Mouse (Mus musculus) kidney, postnatal 10 days (tissue): ENCODE results near the gene Pes1.

Experiments
- DNase-seq: peaks from one replicate; pipeline ENCODE4 v3.0.0; 2021; ENCODE audit warnings: mixed read lengths

Gene Pes1

DNA sequence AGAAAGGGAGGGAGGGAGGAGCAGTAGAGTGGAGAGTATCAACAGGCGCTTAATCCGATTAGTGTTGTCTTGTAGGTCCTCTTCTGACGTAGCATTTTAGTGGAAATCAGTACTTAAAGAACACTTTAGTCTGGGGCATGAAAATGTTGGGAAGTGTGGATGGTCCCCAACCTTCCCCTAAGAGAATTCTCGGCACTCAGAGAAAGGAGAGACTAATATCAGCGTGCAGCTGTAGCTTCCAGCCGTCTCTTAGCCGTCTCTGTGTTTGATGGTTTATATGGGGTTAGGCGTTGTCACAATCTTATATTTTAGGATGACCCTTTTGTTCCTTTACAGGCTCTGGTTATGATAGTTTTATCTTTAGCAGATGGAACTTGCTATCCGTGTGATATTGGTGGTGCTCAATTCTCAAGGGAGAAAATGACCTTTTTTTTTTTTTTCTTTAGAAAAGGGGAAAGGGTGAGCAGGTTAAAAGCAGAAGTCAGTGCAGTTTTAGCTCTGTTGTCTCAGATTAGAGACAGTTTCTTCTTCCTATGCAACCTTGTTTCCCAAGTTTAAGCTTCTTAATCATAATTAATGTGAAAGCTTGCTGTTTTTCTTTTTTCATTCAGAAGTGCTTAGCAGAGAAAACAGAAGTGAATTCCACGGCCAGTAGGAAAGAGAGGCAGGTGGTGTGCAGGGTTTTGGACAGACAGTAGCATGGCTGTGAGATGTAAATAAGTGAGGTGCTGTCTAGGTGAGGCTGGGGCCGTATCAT is 819 bp downstream of the Pes1 start:
- DNase-seq = no peak

DNA sequence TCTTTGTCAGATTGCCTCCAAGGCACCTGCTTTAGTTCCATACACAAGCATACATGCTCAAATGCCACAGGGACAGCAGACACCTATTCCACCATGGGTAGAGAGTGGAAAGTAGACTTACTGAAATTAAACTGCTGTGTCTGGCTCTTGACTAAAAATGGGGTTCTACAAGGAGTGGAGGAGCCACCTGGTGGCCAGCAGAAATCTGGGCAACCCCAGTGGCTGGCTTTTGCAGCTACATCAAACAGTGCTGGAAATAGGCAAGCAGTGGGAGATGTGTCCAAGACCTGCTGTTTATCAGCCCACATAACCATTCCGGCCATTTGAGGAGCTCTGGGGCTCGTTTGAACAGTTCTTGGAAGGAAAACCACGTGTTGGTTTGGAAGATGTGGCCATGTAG is 6.1 kb downstream of the Pes1 start:
- DNase-seq = peak; percentile 54

DNA sequence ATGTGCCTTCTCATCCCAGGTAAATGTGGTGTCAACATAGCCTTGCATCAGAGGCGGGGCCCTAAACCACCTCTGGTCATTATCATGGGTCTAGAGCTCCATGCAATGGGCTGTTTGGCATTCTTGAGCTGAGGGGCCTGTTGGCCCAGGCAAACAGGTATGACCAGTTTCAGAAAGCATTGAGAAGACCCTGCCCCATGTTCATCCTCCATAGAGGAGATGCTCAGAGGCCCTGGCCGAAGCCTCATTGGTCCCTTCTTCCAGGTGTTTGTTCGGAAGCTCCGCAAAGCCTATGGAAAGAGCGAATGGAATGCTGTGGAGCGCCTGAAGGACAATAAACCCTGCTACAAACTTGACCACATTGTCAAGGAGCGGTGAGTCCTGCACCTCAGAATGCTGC is 6.6 kb downstream of the Pes1 start:
- peak; percentile 4 for DNase-seq

DNA sequence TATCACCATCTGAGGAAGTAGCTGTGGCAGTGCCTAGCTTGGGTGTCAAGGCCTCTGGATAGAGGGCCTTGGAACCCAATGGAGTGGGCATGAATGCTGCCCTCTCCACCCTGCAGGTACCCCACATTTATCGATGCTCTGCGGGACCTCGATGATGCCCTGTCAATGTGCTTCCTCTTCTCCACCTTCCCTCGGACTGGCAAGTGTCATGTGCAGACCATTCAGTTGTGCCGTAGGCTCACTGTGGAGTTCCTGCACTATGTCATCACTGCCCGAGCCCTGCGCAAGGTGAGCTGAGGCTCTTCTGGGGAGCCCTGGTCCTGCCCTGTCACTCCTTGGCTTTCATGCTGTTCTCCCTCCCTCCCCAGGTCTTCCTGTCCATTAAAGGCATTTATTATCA is 9.3 kb downstream of the Pes1 start:
- no peak for DNase-seq

DNA sequence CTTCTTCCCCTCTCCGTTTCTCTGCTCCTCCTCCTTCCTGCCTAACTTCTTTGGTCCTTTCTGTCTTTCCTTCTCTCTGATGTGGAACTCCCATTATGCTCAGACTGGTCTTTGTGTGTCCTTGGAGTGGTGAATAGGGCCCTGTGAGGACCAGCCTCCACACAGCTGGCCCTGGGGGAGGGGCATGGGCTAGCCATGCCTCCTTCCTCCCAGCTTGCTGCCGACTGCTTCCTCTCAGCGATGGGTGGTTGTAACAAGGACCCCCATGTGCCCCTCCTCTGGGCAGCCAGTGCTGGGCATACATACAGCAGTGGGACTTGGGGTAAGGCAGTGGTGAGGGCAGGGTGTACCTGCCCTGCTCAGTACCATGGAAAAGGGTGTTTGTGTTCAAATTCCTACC is 10.5 kb downstream of the Pes1 start:
- DNase-seq = no peak

DNA sequence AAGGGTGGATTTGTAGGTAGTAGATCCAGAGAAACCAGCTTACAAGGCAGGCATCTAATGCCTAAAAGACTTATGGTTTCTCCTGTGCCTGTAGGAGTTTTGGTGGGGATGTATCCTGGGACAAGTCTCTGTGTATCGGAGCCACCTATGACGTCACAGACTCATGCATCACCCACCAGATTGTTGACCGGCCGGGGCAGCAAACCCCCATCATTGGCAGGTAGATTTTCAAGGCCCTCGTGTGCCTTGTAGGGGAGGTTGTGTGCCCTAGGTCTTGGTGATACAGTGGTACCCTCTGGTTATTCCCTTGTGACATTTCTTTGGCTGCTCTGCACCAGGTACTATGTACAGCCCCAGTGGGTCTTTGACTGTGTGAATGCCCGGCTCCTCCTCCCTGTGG is 12.9 kb downstream of the Pes1 start, which contains the start of gene 4930556J24Rik:
4930556J24Rik (minus strand) TSS at position 101 of the 400 bp plus-strand sequence.
- no peak for DNase-seq

DNA sequence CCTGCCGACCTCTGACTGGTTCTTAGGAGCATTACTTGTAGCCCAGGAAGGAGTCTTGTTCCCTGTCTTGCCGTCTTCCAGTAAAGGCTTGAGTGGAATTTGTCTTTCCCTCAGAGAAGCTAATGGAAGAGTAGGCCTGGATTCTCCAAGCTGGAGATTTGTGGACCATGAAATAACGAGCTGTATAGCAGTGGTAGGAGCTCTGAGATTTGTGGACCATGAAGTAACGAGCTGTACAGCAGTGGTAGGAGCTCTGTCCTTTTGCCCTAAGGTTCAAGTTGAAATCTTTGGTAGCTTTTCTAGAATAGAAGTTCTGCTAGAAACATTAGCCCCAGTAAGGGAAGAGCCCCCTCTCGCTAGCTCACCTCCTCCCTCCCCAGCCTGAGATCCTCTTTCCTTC is 14.6 kb downstream of the Pes1 start:
- no peak for DNase-seq

DNA sequence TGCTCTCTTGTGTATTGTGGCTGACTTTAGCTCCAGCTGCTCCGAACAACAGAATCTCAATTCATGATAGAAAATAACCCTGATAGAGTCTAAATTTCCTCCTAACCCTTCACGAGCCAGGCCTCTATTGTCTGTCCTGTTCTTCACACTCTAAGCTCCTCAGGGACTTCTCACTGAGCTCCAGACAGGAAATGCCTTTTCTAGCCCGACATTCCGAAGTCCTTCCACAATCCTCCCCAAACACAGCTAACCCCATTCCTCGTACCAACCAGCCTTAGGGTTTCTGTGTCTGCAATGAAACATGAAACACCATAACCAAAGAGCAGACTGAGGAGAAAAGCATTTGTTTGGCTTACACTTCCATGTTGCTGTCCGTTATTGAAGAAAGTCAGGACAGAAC is 17.8 kb downstream of the Pes1 start:
- DNase-seq = no peak

DNA sequence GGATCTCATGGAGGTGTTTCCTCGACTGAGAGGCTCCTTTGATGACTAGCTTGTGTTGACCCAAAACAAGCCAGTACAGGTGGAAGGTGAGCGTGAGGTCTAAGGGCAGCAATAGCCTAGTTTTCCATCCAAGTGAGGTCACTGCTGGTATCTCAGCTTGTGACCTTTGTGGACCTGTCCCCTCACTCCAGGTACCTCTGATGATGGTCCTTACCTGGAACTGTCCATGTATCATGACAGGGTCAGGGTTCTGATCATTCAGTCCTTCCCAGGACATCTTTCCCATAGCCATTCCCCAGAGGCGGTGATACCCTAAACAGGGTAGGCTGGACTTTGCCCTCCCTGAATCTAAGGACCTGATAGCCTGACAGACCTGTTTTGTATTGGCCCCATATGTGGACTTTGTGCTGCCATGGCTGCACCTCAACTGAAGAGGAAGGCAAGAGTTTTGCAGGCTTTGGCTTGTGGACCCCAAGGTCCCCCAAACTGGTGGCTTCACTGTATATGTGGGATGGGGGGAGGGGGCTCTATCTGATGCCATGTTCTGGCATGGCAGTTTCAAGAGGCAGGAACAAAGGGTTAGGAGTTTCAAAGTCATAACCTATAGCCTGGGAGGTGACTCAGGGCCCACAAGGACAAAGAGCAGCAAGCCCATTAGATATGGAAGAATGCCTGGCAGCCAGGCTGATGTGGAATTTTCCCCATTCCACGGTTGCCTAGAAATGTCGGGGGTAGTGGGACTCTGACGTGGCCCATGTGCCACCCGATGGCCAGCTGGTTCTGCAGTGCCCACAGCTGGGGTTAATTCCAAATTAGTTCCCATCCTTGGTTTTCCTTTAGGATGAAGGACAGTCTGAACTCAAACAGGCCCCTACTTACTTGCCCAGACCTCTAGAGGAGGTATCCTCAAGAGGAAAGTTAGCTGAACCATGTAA is 18.8 kb downstream of the Pes1 start:
- peak; percentile 32 for DNase-seq

DNA sequence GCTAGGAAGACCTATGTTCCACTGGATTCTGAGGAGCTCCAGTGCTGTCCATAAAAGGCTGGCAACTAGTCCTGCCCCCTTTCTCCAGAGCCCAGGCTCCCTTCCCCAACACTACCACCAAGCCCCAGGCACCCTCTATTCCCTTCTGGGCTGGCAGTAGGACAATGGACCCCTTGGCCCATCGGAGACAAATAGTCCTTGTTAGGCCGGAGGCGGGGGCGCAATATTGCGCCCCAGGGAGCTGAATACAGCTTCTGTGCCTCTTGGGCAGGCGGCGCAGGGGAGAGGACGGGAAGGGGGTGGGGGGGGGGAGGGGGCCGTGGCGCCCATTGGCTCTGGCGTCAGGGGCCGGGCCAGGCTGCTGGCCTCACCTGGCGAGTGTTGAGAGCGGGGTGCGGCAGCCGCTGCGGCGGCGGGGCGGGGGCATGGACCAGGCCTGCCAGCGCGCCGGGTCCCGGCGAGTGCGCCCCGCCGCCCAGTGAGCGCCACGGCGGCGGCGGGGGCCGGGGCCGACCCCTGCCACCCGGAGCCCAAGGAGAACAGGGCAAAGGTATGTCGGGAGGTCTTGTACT is 19.6 kb downstream of the Pes1 start, which contains the start of gene Gal3st1:
Gal3st1 (plus strand) TSS at position 346 of the 572 bp plus-strand sequence.
- DNase-seq = peak; percentile 68

DNA sequence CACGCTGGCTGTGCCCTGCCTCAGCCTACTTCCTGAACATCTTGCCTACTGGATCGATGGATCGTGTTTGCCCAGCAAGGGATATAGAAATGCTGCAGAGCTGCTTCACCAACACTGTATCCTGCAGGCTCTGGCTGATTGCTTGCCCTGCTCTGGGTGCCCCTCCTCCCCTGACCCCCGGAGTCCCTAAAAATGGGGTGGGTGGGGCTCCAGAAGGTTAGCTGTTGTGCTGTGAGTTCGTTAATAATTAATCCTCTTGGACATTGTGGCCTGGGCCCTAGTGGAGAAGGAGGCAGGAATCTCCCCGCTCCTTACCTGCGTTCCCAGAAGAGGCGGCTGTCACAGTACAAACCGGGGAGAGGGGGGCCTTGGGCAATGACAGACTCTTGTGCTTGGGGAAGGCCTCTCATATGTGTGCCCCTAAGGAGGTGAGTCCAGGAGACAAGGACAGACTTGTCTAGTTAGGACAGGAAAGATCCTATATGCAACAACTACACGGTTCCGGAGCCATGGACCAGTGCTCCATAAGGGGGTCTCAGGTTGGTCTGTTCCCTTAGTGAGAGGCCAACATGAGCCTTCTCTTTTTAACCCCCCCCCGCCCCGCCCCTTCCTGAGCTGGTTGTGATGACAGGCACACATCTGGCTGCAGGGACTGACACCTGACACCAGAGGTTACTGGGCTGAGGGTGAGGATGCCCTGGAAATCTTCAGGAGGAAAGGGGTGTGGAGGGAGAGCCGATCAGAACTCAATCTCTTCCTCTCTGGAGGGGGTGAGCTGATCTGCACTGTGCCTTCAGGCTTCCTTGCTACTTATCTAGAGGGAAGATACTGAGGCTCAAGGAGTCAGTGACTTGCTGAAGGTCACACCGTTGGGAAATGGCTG is 20.3 kb downstream of the Pes1 start:
- DNase-seq = peak; percentile 60

DNA sequence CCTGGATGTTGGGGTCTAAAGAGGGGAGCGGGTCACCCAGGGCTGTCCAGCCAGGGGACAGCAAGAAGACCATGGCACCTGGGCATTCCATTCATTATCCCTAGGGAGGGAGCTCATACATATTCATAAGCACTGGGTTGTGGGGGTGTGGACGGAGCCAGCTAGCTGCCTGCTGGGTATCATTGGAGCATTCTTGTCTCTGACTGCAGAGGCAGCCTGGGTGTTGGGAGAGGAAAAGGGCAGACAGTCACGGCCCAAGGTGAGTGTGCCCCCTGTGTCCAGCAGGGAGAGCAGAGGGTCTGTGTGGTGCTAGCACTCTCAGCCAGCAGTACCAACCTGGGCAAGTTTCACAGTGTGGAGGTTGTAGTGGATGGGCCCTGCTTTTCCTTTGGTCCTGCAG is 26.0 kb downstream of the Pes1 start:
- peak; percentile 37 for DNase-seq

DNA sequence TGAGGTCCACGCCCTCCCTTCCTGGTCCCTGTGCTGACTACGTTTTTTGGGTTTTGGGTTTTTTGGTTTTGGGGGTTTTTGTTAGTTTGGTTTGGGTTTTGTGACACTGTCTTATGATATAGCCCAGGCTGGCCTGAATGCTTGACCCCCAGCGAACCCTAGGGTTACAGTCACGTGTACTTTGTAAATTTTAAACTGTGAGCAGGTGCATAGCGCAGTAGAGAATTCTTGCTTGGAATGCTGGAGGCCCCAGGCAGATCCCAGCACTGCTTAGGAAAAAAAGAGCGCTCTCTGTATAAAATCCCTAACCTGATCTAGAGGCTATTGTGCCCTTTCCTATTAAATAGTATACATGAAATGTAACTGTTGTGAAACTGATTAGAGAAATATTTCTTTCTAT is 29.4 kb downstream of the Pes1 start:
- DNase-seq = no peak

DNA sequence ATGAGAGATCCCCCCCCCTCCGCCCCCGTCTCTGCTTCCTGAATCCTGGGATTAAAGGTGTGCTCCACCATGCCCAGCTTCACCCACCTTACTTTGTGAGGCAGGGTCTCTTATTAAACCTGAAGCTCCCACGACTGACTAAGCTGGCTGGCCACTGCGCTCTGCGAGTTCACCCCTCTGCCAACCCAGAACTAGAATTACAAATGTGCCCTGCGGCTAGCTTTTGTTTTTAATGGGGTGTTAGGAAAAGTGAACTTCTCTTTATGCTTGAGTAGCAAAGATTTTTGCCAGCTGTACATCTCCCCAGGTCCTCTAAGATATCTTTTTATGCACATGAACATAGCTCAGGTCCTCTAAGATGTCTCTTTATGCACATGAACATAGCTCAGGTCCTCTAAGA is 30.1 kb downstream of the Pes1 start:
- no peak for DNase-seq

DNA sequence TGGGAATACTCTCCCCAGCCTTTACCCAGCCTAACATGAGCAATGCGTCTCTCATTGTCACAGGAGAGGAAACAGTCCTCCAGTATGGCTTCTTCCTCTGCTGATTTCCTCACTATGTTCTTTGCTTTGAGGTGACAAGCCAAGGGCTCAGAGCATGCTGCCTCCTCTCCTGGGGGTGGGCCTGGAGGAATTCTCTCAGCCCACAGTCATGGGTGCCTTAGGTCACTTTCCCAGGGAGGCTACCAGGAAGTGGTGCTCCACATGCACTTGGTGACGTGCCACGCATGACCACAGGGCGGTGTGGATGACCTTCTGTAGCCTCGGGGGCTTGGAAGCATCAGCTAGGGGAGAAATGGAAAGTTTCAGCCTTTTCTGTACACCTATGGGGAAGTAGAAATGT is 31.7 kb downstream of the Pes1 start:
- no peak for DNase-seq

DNA sequence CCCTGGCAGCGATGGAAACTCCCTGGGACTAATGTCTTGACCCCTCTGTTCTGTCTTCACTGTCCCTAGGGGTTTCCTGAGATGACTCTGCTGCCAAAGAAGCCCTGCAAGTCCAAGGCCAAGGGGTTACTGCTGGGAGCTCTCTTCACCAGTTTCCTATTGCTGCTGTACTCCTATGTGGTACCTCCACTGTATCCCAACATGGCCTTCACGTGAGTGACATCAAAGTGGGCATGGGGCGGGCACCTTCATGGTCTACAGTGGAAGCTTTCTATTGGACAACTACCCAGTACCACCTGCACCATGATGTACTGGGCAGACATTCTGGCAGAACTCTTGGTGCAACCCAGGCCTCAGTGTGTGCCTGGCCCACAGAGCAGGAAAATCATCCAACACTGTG is 33.1 kb downstream of the Pes1 start:
- no peak for DNase-seq

DNA sequence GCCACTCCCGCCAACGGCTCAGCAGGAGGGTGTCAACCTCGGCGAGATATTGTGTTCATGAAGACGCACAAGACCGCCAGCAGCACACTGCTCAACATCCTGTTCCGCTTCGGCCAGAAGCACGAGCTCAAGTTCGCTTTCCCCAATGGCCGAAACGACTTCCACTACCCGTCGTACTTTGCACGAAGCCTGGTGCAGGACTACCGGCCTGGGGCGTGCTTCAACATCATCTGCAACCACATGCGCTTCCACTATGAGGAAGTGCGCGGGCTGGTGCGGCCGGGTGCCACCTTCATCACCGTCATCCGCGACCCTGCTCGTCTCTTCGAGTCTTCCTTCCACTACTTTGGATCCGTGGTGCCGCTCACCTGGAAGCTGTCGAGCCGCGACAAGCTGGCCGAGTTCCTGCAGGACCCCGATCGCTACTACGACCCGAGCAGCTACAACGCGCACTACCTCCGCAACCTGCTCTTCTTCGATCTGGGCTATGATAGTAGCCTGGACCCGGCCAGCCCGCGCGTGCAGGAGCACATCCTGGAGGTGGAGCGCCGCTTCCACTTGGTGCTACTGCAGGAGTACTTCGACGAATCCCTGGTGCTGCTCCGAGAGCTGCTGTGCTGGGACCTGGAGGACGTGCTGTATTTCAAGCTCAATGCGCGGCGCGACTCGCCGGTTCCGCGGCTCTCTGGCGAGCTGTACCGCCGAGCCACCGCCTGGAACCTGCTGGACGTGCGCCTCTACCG is 34.4 kb downstream of the Pes1 start:
- peak; percentile 31 for DNase-seq

DNA sequence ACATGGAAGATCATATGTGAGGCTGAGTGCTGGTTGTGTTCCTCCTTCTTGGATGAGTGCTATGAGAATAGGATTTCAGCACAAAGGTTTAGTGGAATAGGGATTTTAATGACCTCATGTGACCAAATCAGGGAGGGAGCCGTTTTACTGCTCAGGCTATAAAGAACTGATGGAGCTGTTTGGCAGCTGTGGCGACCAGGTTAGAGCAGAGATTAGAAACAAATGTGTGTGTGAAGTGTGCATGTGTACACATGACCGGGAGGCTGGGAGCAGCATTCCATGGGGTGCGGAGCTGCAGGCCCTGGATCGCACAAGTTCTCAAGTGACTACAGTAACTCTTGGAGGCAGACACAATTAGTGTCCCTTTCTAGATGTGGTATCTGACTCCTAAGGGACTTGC is 35.8 kb downstream of the Pes1 start:
- DNase-seq = no peak

DNA sequence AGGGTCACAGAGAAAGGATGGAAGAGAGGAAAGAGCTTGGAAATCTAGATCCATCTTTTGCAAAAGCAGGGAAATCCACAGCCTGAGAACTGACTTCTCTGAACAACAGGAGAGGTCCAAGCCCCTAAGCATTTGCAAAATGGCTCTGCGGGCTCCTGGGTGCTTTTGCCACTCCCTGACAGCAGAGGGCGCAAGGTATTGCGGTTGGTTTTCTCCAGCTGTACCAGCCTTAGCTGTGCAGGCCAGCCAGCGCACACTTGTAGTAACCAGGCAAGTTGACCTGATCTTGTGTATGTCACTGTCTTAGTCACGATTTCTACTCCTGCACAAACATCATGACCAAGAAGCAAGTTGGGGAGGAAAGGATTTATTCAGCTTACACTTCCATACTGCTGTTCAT is 37.8 kb downstream of the Pes1 start:
- DNase-seq = peak; percentile 77

DNA sequence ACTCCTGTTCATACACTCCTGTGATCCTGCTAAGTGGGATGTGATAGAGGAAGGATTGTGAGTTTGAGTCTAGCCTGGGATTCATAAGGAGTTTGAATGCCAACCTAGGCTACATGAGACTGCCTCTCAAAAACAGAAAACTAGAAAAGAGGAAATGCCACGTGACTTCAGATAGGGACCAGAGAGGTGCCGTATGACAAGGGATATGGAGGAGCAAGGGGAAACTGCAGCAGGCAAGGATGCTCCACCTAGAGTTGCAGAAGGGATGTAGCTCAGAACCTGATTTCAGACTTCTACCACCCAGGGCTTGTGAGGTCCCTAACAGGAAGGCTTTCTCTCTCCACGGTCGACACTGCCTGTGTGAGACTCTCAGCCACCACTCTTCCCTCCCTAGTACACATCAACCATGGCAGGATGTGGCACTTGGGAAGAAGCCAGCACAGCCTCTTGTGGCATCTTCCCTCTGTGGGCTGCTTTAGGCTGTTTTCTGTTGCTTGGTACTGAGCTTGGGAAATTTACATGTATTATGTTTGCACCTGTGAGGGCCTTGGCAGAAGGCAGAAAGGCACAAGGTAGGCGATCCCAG is 41.5 kb downstream of the Pes1 start:
- DNase-seq = no peak

DNA sequence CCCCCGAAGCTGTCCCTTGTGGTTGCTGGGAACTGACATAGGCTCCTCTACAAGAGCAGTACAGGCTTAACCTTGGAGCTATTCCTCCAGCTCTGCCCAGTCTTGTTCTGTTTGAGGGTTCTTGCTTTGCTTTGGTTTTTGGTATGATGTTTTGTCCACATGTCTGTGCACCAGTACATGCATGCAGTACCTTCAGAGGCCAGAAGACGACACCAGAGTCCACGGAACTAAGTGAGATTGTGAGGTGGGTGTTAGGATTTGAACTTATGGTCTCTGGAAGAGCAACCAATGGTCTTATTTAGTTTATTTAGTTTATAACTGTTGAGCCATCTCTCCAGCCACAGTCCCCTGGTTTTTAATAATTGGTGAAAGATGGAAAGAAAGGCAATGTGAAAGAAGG is 42.7 kb downstream of the Pes1 start:
- DNase-seq = no peak
